Mouse (Mus musculus): Measurements from ENCODE around the gene Maff. TPM values are rescaled to one million over a fixed set of nuclear protein-coding genes. Genes with fewer than 3 reads are reported as not detected.
A peak's percentile ranks its signal among the peaks of the same experiment; 100 is the strongest.

The Maff gene
- polyA plus RNA-seq, 1 experiment from 2014 or later, result 1.2 TPM

- H3K4me1 ChIP-seq, result peaks cover 8% of the 10 kb centered on the region; the same call in 1 of the 2 replicates
- H3K27me3 ChIP-seq (ENCODE audit: low read depth, poor library complexity, severe bottlenecking), result no peaks in the 10 kb centered on the region
- WGBS, result 89% methylated on average over 6 of the region's 6 CpGs
- no peaks in the 10 kb centered on the region for H3K9me3 ChIP-seq (replicated peaks)
- no peak overlapping the region for H3K27ac ChIP-seq
- peaks cover 66% of the 10 kb centered on the region for H3K36me3 ChIP-seq
- no peak overlapping the region for H3K4me3 ChIP-seq
- DNase-seq (ENCODE audit: low spot score), result no peak
These were observed 31.3 kb downstream of the Maff start for GRCm38 (mm10) chr15:79377681-79378080.

- WGBS, result 96% methylated on average over 10 of the region's 10 CpGs
- Histone ChIP-seq H3K27ac (no peak overlapping the region), H3K27me3 (ENCODE audit: low read depth, poor library complexity, severe bottlenecking) (no peaks in the 10 kb centered on the region), H3K4me3 (no peak overlapping the region), H3K9me3 (replicated peaks) (no peaks in the 10 kb centered on the region), H3K4me1 (peaks cover 8% of the 10 kb centered on the region; the same call in 1 of the 2 replicates), H3K36me3 (peaks cover 57% of the 10 kb centered on the region)
- no peak for DNase-seq (ENCODE audit: low spot score)
These were observed 32.2 kb downstream of the Maff start for GRCm38 (mm10) chr15:79378608-79379007.

- Histone ChIP-seq H3K4me3 (no peak overlapping the region), H3K27ac (no peak overlapping the region), H3K36me3 (peaks cover 54% of the 10 kb centered on the region), H3K4me1 (peaks cover 8% of the 10 kb centered on the region; the same call in 1 of the 2 replicates), H3K9me3 (replicated peaks) (no peaks in the 10 kb centered on the region), H3K27me3 (ENCODE audit: low read depth, poor library complexity, severe bottlenecking) (no peaks in the 10 kb centered on the region)
- 92% methylated on average over 7 of the region's 7 CpGs for WGBS
- DNase-seq (ENCODE audit: low spot score), result no peak
These were observed 33.2 kb downstream of the Maff start for GRCm38 (mm10) chr15:79379658-79380057.

GRCm38 (mm10) chr15:79380468-79381444 is 34.3 kb downstream of the Maff start:
- Histone ChIP-seq H3K36me3 (peaks cover 43% of the 10 kb centered on the region), H3K27ac (no peak overlapping the region), H3K9me3 (replicated peaks) (no peaks in the 10 kb centered on the region), H3K4me1 (peaks cover 8% of the 10 kb centered on the region; the same call in 1 of the 2 replicates), H3K27me3 (ENCODE audit: low read depth, poor library complexity, severe bottlenecking) (no peaks in the 10 kb centered on the region), H3K4me3 (no peak overlapping the region)
- 62% methylated on average over 20 of the region's 23 CpGs for WGBS
- DNase-seq (ENCODE audit: low spot score), result peak; percentile 88

GRCm38 (mm10) chr15:79381644-79382043 is 35.2 kb downstream of the Maff start:
- peaks cover 8% of the 10 kb centered on the region; the same call in 1 of the 2 replicates for H3K4me1 ChIP-seq
- WGBS, result 85% methylated on average over 9 of the region's 9 CpGs
- DNase-seq (ENCODE audit: low spot score), result no peak
- peaks cover 34% of the 10 kb centered on the region for H3K36me3 ChIP-seq
- H3K27ac ChIP-seq, result no peak overlapping the region
- no peaks in the 10 kb centered on the region for H3K9me3 ChIP-seq (replicated peaks)
- H3K27me3 ChIP-seq (ENCODE audit: low read depth, poor library complexity, severe bottlenecking), result no peaks in the 10 kb centered on the region
- no peak overlapping the region for H3K4me3 ChIP-seq

GRCm38 (mm10) chr15:79387081-79387480 is 40.7 kb downstream of the Maff start:
- H3K4me1 ChIP-seq, result peaks cover 32% of the 10 kb centered on the region
- DNase-seq (ENCODE audit: low spot score), result no peak
- H3K9me3 ChIP-seq (replicated peaks), result no peaks in the 10 kb centered on the region
- 80% methylated on average over 6 of the region's 6 CpGs for WGBS
- H3K27ac ChIP-seq, result no peak overlapping the region
- peaks cover 17% of the 10 kb centered on the region for H3K36me3 ChIP-seq
- H3K4me3 ChIP-seq, result no peak overlapping the region
- no peaks in the 10 kb centered on the region for H3K27me3 ChIP-seq (ENCODE audit: low read depth, poor library complexity, severe bottlenecking)

- no peak overlapping the region for H3K27ac ChIP-seq
- H3K4me3 ChIP-seq, result no peak overlapping the region
- H3K27me3 ChIP-seq (ENCODE audit: low read depth, poor library complexity, severe bottlenecking), result no peaks in the 10 kb centered on the region
- H3K36me3 ChIP-seq, result peaks cover 17% of the 10 kb centered on the region
- DNase-seq (ENCODE audit: low spot score), result no peak
- peaks cover 37% of the 10 kb centered on the region for H3K4me1 ChIP-seq
- no peaks in the 10 kb centered on the region for H3K9me3 ChIP-seq (replicated peaks)
- WGBS, result 91% methylated on average over 7 of the region's 7 CpGs
These were observed 41.2 kb downstream of the Maff start for GRCm38 (mm10) chr15:79387611-79388010.

- Histone ChIP-seq H3K9me3 (replicated peaks) (no peaks in the 10 kb centered on the region), H3K27ac (no peak overlapping the region), H3K36me3 (peaks cover 21% of the 10 kb centered on the region), H3K4me3 (no peak overlapping the region), H3K27me3 (ENCODE audit: low read depth, poor library complexity, severe bottlenecking) (no peaks in the 10 kb centered on the region), H3K4me1 (peaks cover 42% of the 10 kb centered on the region)
- 80% methylated on average over 6 of the region's 6 CpGs for WGBS
- DNase-seq (ENCODE audit: low spot score), result no peak
These were observed 41.8 kb downstream of the Maff start for GRCm38 (mm10) chr15:79388171-79388570.

GRCm38 (mm10) chr15:79390434-79390833 is 44.0 kb downstream of the Maff start:
- Histone ChIP-seq H3K27me3 (ENCODE audit: low read depth, poor library complexity, severe bottlenecking) (no peaks in the 10 kb centered on the region), H3K4me1 (peaks cover 63% of the 10 kb centered on the region), H3K27ac (no peak overlapping the region), H3K4me3 (no peak overlapping the region), H3K36me3 (peaks cover 21% of the 10 kb centered on the region), H3K9me3 (replicated peaks) (no peaks in the 10 kb centered on the region)
- WGBS, result 86% methylated on average over 6 of the region's 6 CpGs
- DNase-seq (ENCODE audit: low spot score), result no peak

- 56% methylated on average over 7 of the region's 7 CpGs for WGBS
- Histone ChIP-seq H3K27ac (peak overlapping the region; percentile 31; the same call in 1 of the 2 replicates), H3K36me3 (peaks cover 30% of the 10 kb centered on the region), H3K9me3 (replicated peaks) (no peaks in the 10 kb centered on the region), H3K4me1 (peaks cover 63% of the 10 kb centered on the region), H3K27me3 (ENCODE audit: low read depth, poor library complexity, severe bottlenecking) (no peaks in the 10 kb centered on the region), H3K4me3 (no peak overlapping the region)
- no peak for DNase-seq (ENCODE audit: low spot score)
These were observed 45.1 kb downstream of the Maff start for GRCm38 (mm10) chr15:79391447-79392093.

- Histone ChIP-seq H3K36me3 (peaks cover 39% of the 10 kb centered on the region), H3K27me3 (ENCODE audit: low read depth, poor library complexity, severe bottlenecking) (no peaks in the 10 kb centered on the region), H3K27ac (peak overlapping the region; percentile 62; the same call in 1 of the 2 replicates), H3K4me1 (peaks cover 62% of the 10 kb centered on the region), H3K4me3 (no peak overlapping the region), H3K9me3 (replicated peaks) (no peaks in the 10 kb centered on the region)
- DNase-seq (ENCODE audit: low spot score), result no peak
- WGBS, result 93% methylated on average over 5 of the region's 5 CpGs
These were observed 46.1 kb downstream of the Maff start for GRCm38 (mm10) chr15:79392527-79392926.

- no peak for DNase-seq (ENCODE audit: low spot score)
- Histone ChIP-seq H3K36me3 (peaks cover 42% of the 10 kb centered on the region), H3K27me3 (ENCODE audit: low read depth, poor library complexity, severe bottlenecking) (no peaks in the 10 kb centered on the region), H3K4me3 (no peak overlapping the region), H3K9me3 (replicated peaks) (no peaks in the 10 kb centered on the region), H3K4me1 (peaks cover 59% of the 10 kb centered on the region), H3K27ac (peak overlapping the region; percentile 62)
- WGBS, result 74% methylated on average over 6 of the region's 6 CpGs
These were observed 46.7 kb downstream of the Maff start for GRCm38 (mm10) chr15:79393101-79393500.

GRCm38 (mm10) chr15:79394842-79395241 is 48.4 kb downstream of the Maff start:
- peaks cover 48% of the 10 kb centered on the region for H3K36me3 ChIP-seq
- H3K27me3 ChIP-seq (ENCODE audit: low read depth, poor library complexity, severe bottlenecking), result no peaks in the 10 kb centered on the region
- DNase-seq (ENCODE audit: low spot score), result no peak
- H3K9me3 ChIP-seq (replicated peaks), result no peaks in the 10 kb centered on the region
- H3K4me3 ChIP-seq, result no peak overlapping the region
- H3K27ac ChIP-seq, result no peak overlapping the region
- WGBS, result 84% methylated on average over 4 of the region's 4 CpGs
- H3K4me1 ChIP-seq, result peaks cover 58% of the 10 kb centered on the region

All from limb, embryonic 10.5 days (tissue).